Mouse (Mus musculus) spleen, postnatal 4 days (tissue): Measurements from ENCODE around the gene Por.
A peak's percentile ranks its signal among the peaks of the same experiment; 100 is the strongest.

ENCODE experiments used
- DNase-seq, 2 experiments: peaks; one replicate each; pipeline ENCODE4 v3.0.0; 2022; ENCODE audit warnings: low spot score in 2 of 2

Por gene

DNA sequence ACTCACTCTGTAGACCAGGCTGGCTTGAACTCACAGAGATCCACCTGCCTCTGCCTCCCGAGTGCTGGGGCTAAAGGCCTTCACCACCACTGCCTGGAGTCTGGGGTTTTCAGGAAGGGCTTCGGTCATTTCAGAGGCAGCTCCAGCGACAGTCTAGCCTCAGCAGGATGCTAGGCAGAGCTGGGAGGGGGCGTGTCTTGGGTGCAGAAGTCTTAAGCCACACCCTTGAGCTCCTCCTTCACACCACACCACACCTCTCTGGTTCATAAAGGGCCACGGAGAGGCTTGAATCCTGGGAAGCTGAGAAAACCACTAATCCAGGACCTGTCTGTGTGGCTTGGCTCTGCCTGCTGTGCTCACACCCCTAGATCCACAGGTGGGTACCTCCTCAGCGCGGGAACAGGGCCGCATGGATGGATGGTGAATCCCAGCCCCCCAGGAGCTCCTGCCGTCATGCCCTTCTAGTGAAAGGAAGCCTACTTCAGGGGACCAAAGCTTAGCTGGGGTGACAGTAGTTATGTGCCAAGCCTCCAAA is at the start of gene Por:
Gene Por, plus strand, starts transcription at position 293 of the 535 bp plus-strand sequence.
- DNase-seq: peak in 1 of 2 experiments; percentile 35

DNA sequence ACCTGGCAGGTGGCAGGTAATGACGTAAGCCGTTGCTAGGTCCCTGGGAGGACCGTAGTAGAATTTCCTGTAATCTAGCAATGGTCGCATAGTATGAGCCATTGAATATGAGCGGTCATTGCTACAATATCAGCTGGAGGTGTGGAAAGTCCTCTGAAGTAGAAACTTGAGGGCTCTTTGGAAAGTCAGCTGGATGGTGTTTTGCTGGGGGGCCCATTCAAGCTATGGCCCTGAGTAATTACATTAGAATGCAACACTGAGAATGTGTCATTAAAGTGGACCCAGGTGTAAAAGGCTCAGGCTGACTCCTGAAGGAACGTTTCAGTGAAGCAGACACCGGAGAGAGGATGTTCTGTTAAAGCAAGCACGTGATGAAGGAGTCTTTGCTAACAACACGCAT is 49.3 kb upstream of the Por start:
- peak in 1 of 2 experiments; percentile 47 for DNase-seq

DNA sequence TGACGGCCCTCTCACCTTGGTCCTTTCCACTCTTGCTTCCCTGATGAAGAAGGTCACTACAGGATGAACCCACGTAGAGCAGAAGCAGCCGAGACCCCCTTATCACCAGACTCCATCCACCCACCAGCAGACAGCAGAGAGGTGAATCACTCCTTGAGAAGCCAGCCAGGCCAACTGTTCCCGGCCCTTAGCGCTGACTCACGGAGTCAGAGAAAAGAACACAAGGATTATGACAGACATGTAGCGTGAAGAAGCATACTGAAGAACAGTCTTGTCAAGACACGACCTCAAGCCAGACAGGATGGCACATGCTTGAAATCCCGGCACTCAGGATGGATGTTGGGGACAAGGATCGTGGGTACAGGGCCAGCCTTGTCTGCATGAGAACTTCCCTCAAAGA is 48.1 kb upstream of the Por start:
- DNase-seq: peak in 1 of 2 experiments; percentile 45

DNA sequence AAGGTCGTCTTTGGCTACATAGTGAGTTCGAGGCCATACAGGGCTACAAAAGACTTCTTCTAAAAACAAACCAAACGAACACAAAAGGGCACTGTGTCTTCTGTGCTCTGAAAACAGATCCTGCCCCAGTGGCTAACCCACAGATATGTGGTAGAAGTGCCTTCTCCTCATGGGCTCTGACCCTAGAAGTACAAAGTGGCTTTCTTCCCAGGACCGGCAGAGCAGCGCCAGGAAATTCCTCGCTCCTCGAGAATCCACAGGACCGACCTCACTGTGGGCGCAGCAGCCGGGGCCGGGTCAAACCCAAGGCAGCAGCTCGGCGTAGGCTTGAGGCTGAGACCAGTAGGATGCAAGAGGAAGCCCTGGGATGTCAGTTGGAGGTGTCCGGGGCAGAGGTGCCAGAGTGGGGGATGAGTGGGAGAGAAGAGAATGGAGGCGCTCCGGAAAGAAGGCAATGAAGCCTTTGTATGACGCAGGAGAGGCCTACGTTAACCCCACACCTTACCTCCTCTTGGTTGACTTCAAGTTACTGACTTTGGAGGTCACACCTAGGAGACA is 46.7 kb upstream of the Por start:
- DNase-seq: peak in 1 of 2 experiments; percentile 61

DNA sequence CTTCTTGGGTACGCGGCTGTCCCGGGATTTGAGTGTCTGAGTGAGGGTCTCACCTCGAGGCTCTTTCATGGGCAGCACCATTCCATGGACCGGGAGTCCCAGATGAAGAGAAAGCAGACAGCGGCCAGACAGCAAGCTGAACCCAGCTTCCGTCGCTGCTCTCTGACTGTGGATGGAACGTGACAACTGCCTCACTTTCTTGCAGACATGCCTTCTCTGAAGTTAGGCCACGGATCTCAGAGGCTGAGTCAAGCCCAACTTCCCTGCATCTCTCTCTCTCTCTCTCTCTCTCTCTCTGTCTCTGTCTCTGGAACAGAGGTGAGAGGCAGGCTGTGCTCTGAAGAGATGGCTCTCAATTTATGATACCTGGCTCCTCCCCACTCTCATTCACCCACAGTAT is 40.9 kb upstream of the Por start:
- DNase-seq: no peak

DNA sequence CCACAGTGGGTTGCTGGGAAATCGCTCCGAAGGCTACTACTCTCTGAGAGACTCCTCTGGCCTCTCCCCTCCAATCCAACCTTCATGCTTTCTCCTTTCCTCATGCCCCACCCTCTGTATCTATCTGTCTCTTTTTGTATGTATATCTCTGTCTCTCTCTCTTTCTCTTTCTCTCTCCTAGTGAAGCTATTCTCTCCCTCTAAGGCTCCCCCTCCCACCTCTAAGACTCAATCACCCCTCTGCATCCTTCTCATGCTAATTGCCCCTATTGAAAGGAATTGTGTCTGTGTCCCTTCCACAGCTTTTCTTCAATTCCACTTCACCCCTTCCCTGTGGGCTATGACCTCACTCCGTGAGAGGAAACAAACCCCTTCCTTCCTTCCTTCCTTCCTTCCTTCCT is 40.4 kb upstream of the Por start:
- DNase-seq: no peak

DNA sequence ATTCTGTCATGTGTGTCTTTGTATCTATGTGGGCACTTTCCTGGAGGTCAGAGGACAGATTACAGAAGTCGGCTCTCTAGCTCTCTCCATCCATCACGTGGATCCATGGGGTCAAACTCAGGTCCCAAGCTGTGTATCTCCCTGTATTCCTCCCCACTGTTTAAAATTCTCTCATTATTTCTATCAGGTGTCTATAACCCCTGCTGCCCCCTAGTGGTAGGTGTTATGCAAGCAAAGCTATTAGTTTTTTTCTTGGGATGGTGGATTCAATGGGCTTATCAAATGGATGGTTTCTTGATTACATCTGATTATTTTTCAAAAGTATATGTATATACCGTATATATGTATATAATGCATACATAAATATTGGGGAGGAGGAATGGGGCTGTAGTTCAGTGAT is 39.2 kb upstream of the Por start:
- peak; percentile 63 to 86 for DNase-seq

DNA sequence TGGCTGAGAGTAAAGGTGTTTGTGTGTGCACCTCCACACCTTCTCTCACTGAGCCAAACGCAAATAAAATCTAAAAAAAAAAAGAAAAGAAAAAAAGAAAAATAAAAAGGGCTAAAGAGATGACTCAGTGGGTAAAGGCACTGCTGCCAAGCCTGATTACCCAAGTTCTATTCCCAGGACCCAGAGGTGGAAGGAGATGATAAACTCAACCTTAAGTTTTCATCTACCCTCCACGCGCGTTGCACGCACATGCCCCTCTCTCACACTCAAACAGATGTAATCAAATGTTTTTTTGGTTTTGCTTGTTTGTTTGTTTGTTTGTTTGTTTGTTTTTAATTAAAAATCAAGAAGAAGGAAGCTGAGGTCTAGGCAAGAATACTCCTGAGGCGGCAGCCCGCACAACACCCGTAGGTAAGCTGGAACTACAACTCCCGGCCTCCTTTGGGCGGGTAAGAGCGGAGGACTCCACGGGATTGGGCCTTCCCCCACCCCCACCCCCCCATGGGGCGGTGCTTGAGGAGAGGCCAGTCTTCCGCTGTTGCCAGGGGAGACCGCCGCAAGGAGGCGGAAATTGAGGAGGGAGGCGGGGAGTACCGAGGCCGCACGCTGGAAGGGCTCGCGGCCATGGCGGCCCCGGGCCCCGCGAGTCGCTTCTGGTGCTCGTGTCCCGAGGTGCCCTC is 37.6 kb upstream of the Por start, which contains the start of gene Rhbdd2:
Gene Rhbdd2, plus strand, starts transcription at position 502 of the 680 bp plus-strand sequence.
- DNase-seq: peak; percentile 96 to 97

DNA sequence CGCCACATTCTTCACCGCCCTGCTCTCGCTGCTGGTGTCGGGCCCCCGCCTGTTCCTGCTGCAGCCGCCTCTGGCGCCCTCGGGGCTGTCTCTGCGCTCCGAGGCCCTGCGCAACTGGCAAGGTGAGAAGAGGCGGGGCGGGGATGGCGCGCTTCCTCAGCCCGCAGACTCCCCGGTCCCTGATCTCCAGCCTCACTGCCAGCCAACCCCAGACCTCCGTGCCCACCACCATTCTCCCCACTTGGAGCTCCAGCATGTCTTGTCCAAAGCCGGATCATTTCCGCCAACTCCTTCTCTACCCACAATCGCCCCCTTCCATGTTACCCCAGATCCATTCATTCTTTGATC is 37.1 kb upstream of the Por start:
- no peak for DNase-seq

DNA sequence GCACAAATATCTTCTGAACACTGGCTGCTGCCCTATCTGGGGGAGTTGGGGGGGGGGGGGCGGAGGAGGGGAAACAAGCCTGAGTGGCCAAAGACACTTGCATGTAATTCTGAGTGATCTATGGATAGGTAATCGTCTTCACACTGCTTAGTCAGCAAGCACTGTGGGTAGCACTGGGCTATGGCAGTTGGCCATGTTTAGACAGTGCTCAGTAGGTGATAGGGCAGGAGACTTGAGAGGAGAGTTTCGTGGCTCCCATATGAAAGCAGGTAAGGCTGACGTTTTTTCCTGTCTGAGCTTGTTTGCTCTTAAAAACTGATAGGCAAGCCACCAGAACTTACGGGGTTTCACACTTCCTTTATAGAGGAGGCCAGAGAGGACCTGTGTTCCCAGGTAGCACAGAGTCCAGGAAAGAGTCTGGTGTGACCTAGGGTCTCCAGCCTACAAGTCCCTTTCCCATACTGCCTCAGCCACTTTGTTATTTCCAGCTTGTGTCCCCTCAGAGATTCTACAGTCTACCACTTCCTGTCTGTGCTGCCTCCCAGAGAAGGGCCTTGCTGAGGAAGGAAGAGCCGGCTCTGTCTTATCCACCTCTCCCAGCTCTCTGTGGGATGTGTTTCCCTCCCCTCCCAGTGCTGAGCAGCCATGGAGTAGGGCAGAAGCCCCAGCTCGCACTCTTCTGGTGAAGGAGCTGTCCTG is 29.9 kb upstream of the Por start:
- DNase-seq: no peak

DNA sequence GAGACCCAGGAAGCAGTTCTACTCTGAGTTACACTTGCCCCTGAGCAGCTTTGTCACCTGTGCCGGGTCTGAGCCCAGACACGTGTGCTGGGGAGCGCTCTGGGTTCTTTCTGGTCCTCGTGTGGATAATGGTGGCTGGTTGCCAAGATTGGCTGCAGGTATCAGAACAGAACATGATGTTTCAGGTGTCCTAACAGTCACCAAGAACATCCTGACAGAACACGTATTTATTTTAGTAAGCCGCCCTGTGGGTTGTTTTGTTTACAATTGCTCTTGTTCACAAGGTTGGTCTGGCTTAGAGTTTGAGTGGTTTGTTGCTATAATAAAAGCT is 29.4 kb upstream of the Por start:
- no peak for DNase-seq

DNA sequence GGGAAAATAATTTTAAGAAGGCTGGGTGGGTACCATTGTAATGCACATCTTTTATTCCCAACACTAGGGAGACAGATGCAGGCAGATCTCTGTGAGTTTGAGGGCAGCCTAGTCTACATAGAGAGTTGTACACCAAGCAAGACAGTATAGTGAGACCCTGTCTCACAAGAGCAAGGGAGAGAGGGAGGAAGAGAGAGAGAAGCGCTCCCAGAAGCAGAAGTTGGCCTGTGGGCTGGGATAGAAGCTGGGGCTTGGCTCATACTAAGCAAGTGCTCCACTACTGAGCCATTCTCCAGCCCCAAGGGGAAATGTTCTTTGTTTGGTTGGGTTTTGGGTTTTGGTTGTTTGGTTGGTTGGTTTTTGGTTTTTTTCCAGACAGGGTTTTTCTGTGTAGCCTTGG is 28.8 kb upstream of the Por start:
- DNase-seq: no peak

DNA sequence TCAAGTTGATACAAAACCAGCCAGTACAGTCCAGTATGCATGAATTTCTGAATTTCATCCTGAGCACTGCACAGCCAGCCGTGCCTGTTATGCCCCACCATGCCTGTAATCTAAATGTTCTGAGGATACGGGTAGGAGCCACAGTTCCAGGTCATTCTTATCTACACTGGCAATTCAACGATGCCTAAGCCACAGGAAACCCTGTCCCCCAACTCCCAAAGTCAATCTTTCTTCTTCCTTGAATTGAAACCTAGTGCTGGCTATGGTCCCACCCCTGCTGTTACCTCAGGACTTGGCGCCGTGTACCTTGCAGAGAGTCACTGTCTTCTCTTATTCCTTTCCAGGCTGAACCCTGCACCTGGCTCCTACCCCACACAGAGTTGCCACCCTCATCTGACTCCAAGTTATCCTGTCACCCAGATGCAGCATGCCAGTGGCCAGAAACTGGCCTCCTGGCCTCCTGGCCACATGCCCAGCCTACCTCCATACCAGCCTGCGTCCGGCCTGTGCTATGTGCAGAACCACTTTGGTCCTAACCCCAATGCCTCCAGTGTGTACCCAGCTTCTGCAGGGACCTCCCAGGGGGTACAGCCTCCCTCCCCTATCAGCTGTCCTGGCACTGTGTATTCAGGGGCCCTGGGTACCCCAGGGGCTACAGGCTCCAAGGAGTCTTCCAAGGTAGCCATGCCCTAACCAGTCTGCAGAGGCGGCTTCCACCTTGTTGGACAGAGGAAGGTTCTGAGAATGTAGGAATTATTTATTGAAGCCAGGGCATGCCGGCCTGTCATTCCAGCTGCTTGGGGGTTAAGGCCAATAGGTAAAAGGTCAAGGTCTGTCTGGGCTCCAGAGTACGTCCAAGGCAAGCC is 26.9 kb upstream of the Por start:
- no peak for DNase-seq

DNA sequence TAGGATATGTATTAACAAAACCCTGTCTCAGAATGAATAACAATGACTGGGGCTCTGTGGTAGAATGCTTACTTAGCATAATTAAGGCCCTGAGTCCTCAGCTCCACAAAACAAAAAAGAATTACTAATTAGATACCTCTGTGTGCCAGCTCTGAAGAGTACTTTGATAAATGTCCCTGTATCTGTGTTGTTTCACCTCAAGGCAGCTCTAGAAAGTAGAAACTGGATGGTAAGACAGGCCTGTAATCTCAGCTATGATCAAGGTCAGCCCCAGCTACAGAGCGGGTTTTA is 26.3 kb upstream of the Por start:
- DNase-seq: no peak

DNA sequence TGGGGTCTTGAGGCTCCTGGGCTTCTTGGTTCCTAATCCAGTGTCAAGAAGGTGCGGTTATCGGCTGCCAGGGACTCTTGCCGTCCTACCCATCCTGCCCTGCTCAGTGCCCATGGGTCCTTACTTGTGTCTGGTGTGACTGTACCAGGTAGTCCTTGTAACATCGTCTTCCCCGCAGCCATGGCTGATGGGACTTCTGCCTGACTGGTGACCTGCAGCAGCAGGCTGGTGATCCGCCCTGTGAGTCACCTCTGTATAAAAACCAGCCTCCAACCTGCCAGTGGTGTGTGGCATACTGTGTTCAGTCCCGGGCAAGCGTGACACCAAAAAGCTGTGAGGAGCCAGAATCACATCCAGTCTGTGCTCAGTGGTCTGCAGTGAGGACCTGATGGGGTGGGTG is 26.0 kb upstream of the Por start:
- no peak for DNase-seq

DNA sequence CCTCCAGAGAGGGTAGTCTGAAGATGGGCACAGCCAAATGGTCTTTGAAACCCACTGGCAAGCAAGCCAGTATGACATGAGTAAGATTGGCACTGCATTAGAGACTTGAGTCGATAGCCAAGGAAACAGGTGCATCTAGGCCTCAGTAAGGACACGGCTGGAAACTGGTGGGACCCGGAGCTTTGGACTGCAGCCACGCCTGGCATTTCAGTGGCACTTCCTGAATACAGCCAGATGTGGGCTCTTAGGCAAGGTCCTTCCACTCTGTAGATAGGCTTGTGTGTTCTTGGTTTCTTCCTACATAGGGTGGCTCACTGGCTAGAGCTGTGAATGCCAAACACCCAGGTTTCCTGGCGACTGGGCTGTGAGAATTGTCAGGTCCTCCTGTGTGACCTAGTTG is 24.5 kb upstream of the Por start:
- no peak for DNase-seq

DNA sequence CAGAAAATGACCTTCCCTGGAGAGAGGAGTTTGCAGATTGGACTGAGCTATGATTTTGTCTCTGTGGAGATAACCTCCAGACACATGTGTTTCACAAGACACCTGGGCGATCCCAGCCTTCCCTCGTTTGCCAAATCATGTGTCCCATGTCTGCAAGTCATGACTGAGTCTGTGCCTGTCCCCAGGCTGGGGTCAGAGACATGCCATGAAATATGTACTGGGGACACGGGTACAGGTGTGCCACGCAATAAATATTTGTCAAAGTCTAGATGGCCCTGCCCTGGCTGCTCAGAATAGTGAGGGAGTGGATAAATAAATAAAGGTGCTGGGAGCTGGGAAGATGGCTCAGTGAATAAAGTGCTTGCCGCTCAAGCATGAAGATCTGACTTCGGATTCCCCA is 23.8 kb upstream of the Por start:
- DNase-seq: no peak

DNA sequence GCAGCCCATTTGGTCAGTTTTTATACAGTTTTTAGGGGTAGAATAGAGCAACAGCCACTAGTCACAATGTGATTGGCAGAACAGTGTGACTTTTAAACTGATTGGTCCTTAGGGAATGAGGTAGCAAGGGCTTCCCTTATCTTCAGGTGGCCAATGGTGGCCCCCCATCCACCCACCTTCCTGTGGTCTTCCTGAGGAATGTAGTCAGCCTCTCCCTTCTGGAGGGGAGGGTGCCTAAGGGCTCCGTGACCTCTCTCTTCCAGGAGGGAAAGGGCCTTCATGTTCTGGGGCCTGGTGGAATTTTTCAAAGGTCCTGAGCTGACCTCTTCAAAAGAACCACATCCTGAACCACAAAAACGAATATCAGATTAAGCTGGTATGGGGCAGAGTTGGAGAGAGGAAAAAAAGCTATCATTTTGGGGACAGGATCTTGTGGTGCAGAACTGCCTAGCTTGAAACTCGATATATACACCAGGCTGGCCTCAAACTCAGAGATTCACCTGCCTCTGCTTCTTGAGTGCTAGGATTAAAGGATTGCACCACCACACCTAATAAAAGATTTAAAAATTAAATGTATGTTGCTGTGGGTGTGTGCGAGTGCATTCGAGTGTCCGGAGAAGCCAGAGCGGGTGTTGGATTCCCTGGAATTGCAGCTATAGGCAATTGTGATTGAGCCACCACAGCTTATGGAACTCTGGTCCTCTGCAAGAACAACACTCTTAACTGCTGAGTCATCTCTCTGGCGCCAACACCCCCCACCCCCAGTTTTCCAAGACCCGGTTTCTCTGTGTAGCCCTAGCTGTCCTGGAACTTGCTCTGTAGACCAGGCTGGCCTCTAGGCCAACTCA is 21.1 kb upstream of the Por start:
- no peak for DNase-seq

DNA sequence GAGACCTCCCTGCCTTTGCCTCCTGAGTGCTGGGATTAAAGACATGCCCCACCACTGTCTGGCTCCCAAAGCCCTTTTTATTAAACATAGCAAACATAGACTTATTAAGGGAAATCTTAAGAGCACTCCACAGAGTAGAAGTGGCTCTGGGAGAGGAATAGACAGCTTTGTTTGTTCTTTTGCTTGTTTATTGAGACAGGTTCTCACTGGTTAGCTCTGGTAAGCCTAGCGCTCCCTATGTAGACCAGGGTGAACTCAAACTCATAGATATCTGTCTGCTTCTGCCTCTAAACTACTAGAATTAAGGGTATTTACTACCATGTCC is 20.6 kb upstream of the Por start:
- no peak for DNase-seq

DNA sequence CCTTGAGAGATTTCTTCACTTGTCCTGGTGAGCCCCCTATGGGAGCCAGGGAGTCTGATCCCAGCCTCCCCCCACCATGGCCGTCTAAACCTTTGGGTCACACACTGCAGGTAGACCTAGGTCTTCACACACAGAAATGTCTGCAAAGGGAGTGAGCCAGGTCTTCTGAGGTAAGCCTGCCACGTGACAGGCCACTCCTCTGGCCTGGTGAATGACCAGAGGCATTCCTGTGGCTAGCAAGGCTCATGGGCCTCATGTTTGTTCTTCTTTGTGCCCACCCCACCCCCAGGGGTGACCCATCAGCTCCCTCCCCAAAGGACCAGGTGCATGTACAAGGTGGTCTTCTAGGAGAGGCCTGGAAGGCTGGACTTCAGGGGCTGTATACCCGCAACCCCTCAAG is 18.3 kb upstream of the Por start:
- DNase-seq: no peak

DNA sequence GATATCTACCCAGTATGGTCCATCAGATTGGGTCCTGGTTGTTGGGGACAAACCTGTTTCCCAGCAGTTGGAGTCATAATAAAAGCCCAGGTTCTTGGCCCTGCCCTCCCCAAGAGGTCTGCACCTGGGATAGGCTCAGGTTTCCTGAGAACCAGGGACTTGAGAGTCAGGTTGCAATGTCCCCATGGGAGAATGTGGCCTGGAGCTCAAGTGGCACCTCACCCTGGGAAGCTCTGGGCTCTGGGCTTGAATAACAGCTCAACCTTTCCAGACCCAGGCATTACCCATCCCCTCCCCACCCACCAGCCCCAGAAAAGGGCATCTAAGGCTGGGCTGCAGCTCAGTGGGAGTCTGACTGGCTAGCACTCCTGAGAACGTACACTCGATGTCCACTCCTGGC is 16.6 kb upstream of the Por start:
- no peak for DNase-seq

DNA sequence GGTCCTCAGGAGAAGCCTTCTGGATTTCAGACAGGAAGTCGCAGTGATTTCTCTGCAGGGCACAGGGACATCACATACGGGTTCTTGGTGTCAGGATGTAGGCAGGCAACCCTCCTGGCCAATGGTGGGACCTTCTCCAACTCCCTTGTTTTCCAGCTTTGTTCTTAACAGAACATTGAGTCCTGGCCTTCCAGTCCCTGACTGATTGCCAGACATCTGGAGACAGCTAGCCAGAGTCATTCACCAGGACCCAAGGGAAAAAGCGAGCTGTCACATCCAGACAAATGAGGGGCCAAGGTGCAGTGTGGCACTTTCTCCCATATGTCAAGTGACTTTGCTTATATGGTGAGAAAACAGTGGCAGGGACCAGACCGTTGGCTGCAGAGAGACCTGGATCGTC is 13.8 kb upstream of the Por start:
- DNase-seq: no peak
